Mouse (Mus musculus) MEL (cell line): Measurements from ENCODE around the gene Commd2. TPM values are rescaled to one million over a fixed set of nuclear protein-coding genes. Genes with fewer than 3 reads are reported as not detected.

Experiments used
- DNase-seq: peaks from one replicate; pipeline ENCODE4 v3.0.0; 2011; ENCODE audit warnings: low read depth, low spot score
- H3K27ac ChIP-seq: 2 replicates; pipeline ENCODE4 v1.5.1; 2012; ENCODE audit warnings: low read depth, mild to moderate bottlenecking, control low read depth, low read length, moderate library complexity; ENCODE audit not compliant: control insufficient read depth
- H3K27me3 ChIP-seq, 2 experiments: fragments of 150-350 bp in 1 of 2; sonication (generic) in 1 of 2; 2 replicates each; pipeline ENCODE4 v1.6.1; 2012; ENCODE audit warnings: low read length in 2 of 2, mild to moderate bottlenecking in 2 of 2, improper control_type of control experiment in 1 of 2, moderate library complexity in 1 of 2; ENCODE audit not compliant: insufficient read depth in 2 of 2, control insufficient read depth in 1 of 2
- H3K36me3 ChIP-seq, 2 experiments: 2 replicates each; pipeline ENCODE4 v1.6.1; 2012 to 2014; ENCODE audit warnings: low read length in 2 of 2, improper control_type of control experiment in 1 of 2, inconsistent platforms in 1 of 2, mild to moderate bottlenecking in 1 of 2; ENCODE audit not compliant: insufficient read depth in 2 of 2, control insufficient read depth in 1 of 2
- H3K4me1 ChIP-seq, 2 experiments: fragments of 150-350 bp in 1 of 2; sonication (generic) in 1 of 2; 2 replicates each; pipeline ENCODE4 v1.6.1; 2012; ENCODE audit warnings: low read length in 2 of 2, improper control_type of control experiment in 1 of 2, mild to moderate bottlenecking in 1 of 2; ENCODE audit not compliant: insufficient read depth in 2 of 2, control insufficient read depth in 1 of 2
- H3K4me3 ChIP-seq, 2 experiments: fragments of 150-350 bp in 1 of 2; sonication (generic) in 1 of 2; 2 replicates each; pipeline ENCODE4 v1.5.1; 2012; ENCODE audit warnings: low read depth in 2 of 2, low read length in 2 of 2, mild to moderate bottlenecking in 2 of 2, moderate library complexity in 2 of 2, control low read depth in 1 of 2, improper control_type of control experiment in 1 of 2; ENCODE audit not compliant: control insufficient read depth in 1 of 2, insufficient read depth in 1 of 2
- H3K79me2 ChIP-seq: 2 replicates; pipeline ENCODE4 v1.6.1; 2012; ENCODE audit warnings: mild to moderate bottlenecking, low read length, moderate library complexity; ENCODE audit not compliant: control insufficient read depth, poor library complexity, insufficient read depth
- H3K9ac ChIP-seq: 2 replicates; pipeline ENCODE4 v1.6.1; 2012; ENCODE audit warnings: low read depth, mild to moderate bottlenecking, control low read depth, low read length, moderate library complexity; ENCODE audit not compliant: control insufficient read depth, poor library complexity, severe bottlenecking
- H3K9me3 ChIP-seq: fragments of 150-350 bp; sonication (generic); replicated peaks from 2 replicates; pipeline ENCODE4 v1.6.1; 2012; ENCODE audit warnings: mild to moderate bottlenecking, low read length, improper control_type of control experiment, moderate library complexity; ENCODE audit not compliant: insufficient read depth
- BHLHE40 ChIP-seq: IDR thresholded peaks from 2 replicates; pipeline ENCODE4 v1.6.1; 2012; ENCODE audit warnings: low read depth, mild to moderate bottlenecking, inconsistent platforms, low read length, improper control_type of control experiment, borderline replicate concordance
- CHD1 ChIP-seq: IDR thresholded peaks from 2 replicates; pipeline ENCODE4 v1.6.1; 2012; ENCODE audit warnings: low read depth, mild to moderate bottlenecking, inconsistent platforms, low read length, improper control_type of control experiment
- CTCF ChIP-seq, 3 experiments: IDR thresholded peaks in 2 of 3; conservative IDR thresholded peaks in 1 of 3; 2 replicates each; pipeline ENCODE4 v1.5.1; 2011 to 2012; ENCODE audit warnings: low read length in 3 of 3, low read depth in 2 of 3, mild to moderate bottlenecking in 2 of 3, improper control_type of control experiment in 1 of 3, inconsistent platforms in 1 of 3, mixed read lengths in 1 of 3, moderate library complexity in 1 of 3; ENCODE audit not compliant: control insufficient read depth in 1 of 3, insufficient read depth in 1 of 3, poor library complexity in 1 of 3, severe bottlenecking in 1 of 3
- ELF1 ChIP-seq: IDR thresholded peaks from 2 replicates; pipeline ENCODE4 v1.6.1; 2014; ENCODE audit warnings: low read depth, mild to moderate bottlenecking, inconsistent platforms, low read length, improper control_type of control experiment, moderate library complexity
- EP300 ChIP-seq, 2 experiments: IDR thresholded peaks; 2 replicates each; pipeline ENCODE4 v1.6.1; 2011; ENCODE audit warnings: improper control_type of control experiment in 2 of 2, low read length in 2 of 2, low read depth in 1 of 2, mild to moderate bottlenecking in 1 of 2
- ETS1 ChIP-seq: IDR thresholded peaks from 2 replicates; pipeline ENCODE4 v1.6.1; 2012; ENCODE audit warnings: low read depth, mild to moderate bottlenecking, inconsistent platforms, low read length, improper control_type of control experiment, moderate library complexity
- GABPA ChIP-seq: IDR thresholded peaks from 2 replicates; pipeline ENCODE4 v1.6.1; 2012; ENCODE audit warnings: low read depth, mild to moderate bottlenecking, inconsistent platforms, low read length, improper control_type of control experiment, moderate library complexity
- JUND ChIP-seq: IDR thresholded peaks from 2 replicates; pipeline ENCODE4 v1.6.1; 2011; ENCODE audit warnings: low read depth, mild to moderate bottlenecking, improper control_type of control experiment, low read length
- KAT2A ChIP-seq: conservative IDR thresholded peaks from 2 replicates; pipeline ENCODE4 v1.6.1; 2012; ENCODE audit warnings: low read depth, low read length, improper control_type of control experiment, inconsistent platforms
- MAZ ChIP-seq: IDR thresholded peaks from 2 replicates; pipeline ENCODE4 v1.6.1; 2012; ENCODE audit warnings: low read depth, mild to moderate bottlenecking, inconsistent platforms, low read length, improper control_type of control experiment
- MYB ChIP-seq: IDR thresholded peaks from 2 replicates; pipeline ENCODE4 v1.6.1; 2011; ENCODE audit warnings: mild to moderate bottlenecking, low read depth, low read length, improper control_type of control experiment
- MYC ChIP-seq: IDR thresholded peaks from 2 replicates; pipeline ENCODE4 v1.6.1; 2011; ENCODE audit warnings: low read depth, mild to moderate bottlenecking, low read length, improper control_type of control experiment, moderate library complexity
- NRF1 ChIP-seq: IDR thresholded peaks from 2 replicates; pipeline ENCODE4 v1.6.1; 2014; ENCODE audit warnings: low read depth, mild to moderate bottlenecking, inconsistent platforms, low read length, improper control_type of control experiment, moderate library complexity; ENCODE audit not compliant: poor library complexity, insufficient read depth, severe bottlenecking
- POLR2A ChIP-seq, 2 experiments: IDR thresholded peaks; 2 replicates each; pipeline ENCODE4 v1.6.1; 2011 to 2012; ENCODE audit warnings: low read length in 2 of 2, mild to moderate bottlenecking in 2 of 2, control low read depth in 1 of 2, improper control_type of control experiment in 1 of 2, low read depth in 1 of 2, moderate library complexity in 1 of 2; ENCODE audit not compliant: control insufficient read depth in 1 of 2, insufficient read depth in 1 of 2, poor library complexity in 1 of 2
- POLR2AphosphoS5 ChIP-seq: IDR thresholded peaks from 2 replicates; pipeline ENCODE4 v1.6.1; 2012; ENCODE audit warnings: low read depth, borderline replicate concordance, mild to moderate bottlenecking, inconsistent platforms, low read length, moderate library complexity, mixed read lengths
- RAD21 ChIP-seq: IDR thresholded peaks from 2 replicates; pipeline ENCODE4 v1.6.1; 2011; ENCODE audit warnings: mild to moderate bottlenecking, low read depth, low read length, improper control_type of control experiment
- RCOR1 ChIP-seq: IDR thresholded peaks from 2 replicates; pipeline ENCODE4 v1.6.1; 2012; ENCODE audit warnings: low read depth, mild to moderate bottlenecking, inconsistent platforms, low read length, improper control_type of control experiment
- SIN3A ChIP-seq: IDR thresholded peaks from 2 replicates; pipeline ENCODE4 v1.6.1; 2012; ENCODE audit warnings: low read length, improper control_type of control experiment, inconsistent platforms
- SMC3 ChIP-seq: IDR thresholded peaks from 2 replicates; pipeline ENCODE4 v1.6.1; 2011; ENCODE audit warnings: low read depth, low read length, improper control_type of control experiment
- TAL1 ChIP-seq: IDR thresholded peaks from 2 replicates; pipeline ENCODE4 v1.6.1; 2012; ENCODE audit warnings: mild to moderate bottlenecking, inconsistent platforms, low read length, moderate library complexity, mixed read lengths
- TBP ChIP-seq: IDR thresholded peaks from 2 replicates; pipeline ENCODE4 v1.8.0; 2011; ENCODE audit warnings: low read depth, low read length, improper control_type of control experiment
- TCF12 ChIP-seq: IDR thresholded peaks from 2 replicates; pipeline ENCODE4 v1.6.1; 2014; ENCODE audit warnings: low read depth, mild to moderate bottlenecking, inconsistent platforms, low read length, improper control_type of control experiment, moderate library complexity
- UBTF ChIP-seq: IDR thresholded peaks from 2 replicates; pipeline ENCODE4 v1.6.1; 2012; ENCODE audit warnings: low read depth, mild to moderate bottlenecking, inconsistent platforms, low read length, improper control_type of control experiment, moderate library complexity, borderline replicate concordance; ENCODE audit not compliant: insufficient read depth
- USF1 ChIP-seq: IDR thresholded peaks from 2 replicates; pipeline ENCODE4 v1.6.1; 2014; ENCODE audit warnings: low read depth, mild to moderate bottlenecking, inconsistent platforms, low read length, improper control_type of control experiment, moderate library complexity
- USF2 ChIP-seq, 2 experiments: IDR thresholded peaks; 2 replicates each; pipeline ENCODE4 v1.6.1; 2011 to 2012; ENCODE audit warnings: improper control_type of control experiment in 2 of 2, low read length in 2 of 2, borderline replicate concordance in 1 of 2, inconsistent platforms in 1 of 2, low read depth in 1 of 2, mild to moderate bottlenecking in 1 of 2; ENCODE audit not compliant: insufficient read depth in 1 of 2
- ZC3H11A ChIP-seq: IDR thresholded peaks from 2 replicates; pipeline ENCODE4 v1.6.1; 2012; ENCODE audit warnings: low read depth, mild to moderate bottlenecking, inconsistent platforms, low read length, improper control_type of control experiment
- ZKSCAN1 ChIP-seq: IDR thresholded peaks from 2 replicates; pipeline ENCODE4 v1.6.1; 2012; ENCODE audit warnings: low read depth, mild to moderate bottlenecking, inconsistent platforms, low read length, improper control_type of control experiment, moderate library complexity
- ZNF384 ChIP-seq: IDR thresholded peaks from 2 replicates; pipeline ENCODE4 v1.6.1; 2012; ENCODE audit warnings: low read depth, mild to moderate bottlenecking, inconsistent platforms, low read length, improper control_type of control experiment
- polyA plus RNA-seq, 2 experiments: library from polyadenylated mRNA; stranded (reverse) in 1 of 2; unstranded in 1 of 2; fragments of >175 nt in 1 of 2; fragments of >200 nt in 1 of 2; gene quantifications; 2 replicates each; pipeline versions ENCODE4 v1.2.1 to v1.2.4; 2012; ENCODE audit warnings: low replicate concordance in 2 of 2, low read depth in 1 of 2; ENCODE audit not compliant: insufficient read length in 2 of 2, insufficient read depth in 1 of 2, missing spikeins in 1 of 2
- total RNA-seq: library from RNA; depleted of rRNA; stranded (reverse); fragments of 300-350 nt; gene quantifications from 2 replicates; pipeline ENCODE4 v1.2.3, GENCODE M21; 2012

The Commd2 gene
- total and polyA plus RNA-seq, 3 experiments, result 47.7 to 61.6 TPM; not detected in 1

DNA sequence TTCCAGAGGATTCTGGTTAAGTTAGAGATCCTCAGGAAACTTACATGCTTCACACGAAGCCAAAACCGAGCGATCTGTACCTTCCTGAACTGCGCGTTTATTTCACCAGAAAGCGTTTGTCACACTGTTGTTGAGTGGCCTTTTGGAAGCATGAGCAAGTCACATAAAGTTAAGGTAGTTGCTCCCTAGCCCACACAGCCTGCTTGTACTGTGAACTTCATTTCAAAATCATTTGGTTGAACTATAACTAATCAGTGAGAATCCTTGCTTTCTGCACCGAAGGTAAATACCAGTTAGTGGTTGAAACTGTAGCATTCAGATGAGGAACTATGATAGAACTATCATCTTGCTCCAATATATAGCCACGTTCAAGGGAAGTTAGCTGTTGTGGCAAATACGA lies 45.3 kb upstream of the Commd2 start:
- Histone ChIP-seq H3K27ac (no peak overlapping the region), H3K4me3 (no peak overlapping the region), H3K9me3 (no peaks in the 10 kb centered on the region), H3K4me1 (peaks cover 0 to 4% of the 10 kb centered on the region in 2 experiments; a peak in 1 of 4 replicates), H3K27me3 (no peaks in the 10 kb centered on the region), H3K36me3 (no peaks in the 10 kb centered on the region; a peak in 1 of 4 replicates), H3K9ac (no peak overlapping the region), H3K79me2 (no peaks in the 10 kb centered on the region)
- no peak for TF ChIP-seq NRF1
- TF ChIP-seq CTCF (IDR thresholded peaks at IDR 0.05 in 2 of 3, conservative IDR thresholded peaks at IDR 0.05 in 1 of 3; ENCODE audit: control insufficient read depth in 1 of 3, insufficient read depth in 1 of 3, low read depth in 2 of 3, low read length in 3 of 3, poor library complexity in 1 of 3, severe bottlenecking in 1 of 3), result no peak
- TF ChIP-seq EP300 (IDR thresholded peaks at IDR 0.05; ENCODE audit: low read depth in 1 of 2, low read length in 2 of 2), result no peak
- TF ChIP-seq POLR2AphosphoS5, result no peak
- TF ChIP-seq USF2 (IDR thresholded peaks at IDR 0.05; ENCODE audit: borderline replicate concordance in 1 of 2, insufficient read depth in 1 of 2, low read depth in 1 of 2, low read length in 2 of 2), result no peak
- TF ChIP-seq UBTF, result no peak
- no peak for TF ChIP-seq JUND
- no peak for TF ChIP-seq MAZ
- no peak for TF ChIP-seq RAD21
- TF ChIP-seq ZKSCAN1, result no peak
- TF ChIP-seq CHD1, result no peak
- no peak for TF ChIP-seq KAT2A
- TF ChIP-seq ETS1, result no peak
- TF ChIP-seq SMC3, result no peak
- TF ChIP-seq TAL1, result no peak
- TF ChIP-seq ELF1, result no peak
- no peak for TF ChIP-seq GABPA
- TF ChIP-seq TBP, result no peak
- no peak for TF ChIP-seq POLR2A (IDR thresholded peaks at IDR 0.05; ENCODE audit: control insufficient read depth in 1 of 2, insufficient read depth in 1 of 2, low read depth in 1 of 2, low read length in 2 of 2, poor library complexity in 1 of 2)
- no peak for TF ChIP-seq RCOR1
- DNase-seq, result peak; percentile 9

DNA sequence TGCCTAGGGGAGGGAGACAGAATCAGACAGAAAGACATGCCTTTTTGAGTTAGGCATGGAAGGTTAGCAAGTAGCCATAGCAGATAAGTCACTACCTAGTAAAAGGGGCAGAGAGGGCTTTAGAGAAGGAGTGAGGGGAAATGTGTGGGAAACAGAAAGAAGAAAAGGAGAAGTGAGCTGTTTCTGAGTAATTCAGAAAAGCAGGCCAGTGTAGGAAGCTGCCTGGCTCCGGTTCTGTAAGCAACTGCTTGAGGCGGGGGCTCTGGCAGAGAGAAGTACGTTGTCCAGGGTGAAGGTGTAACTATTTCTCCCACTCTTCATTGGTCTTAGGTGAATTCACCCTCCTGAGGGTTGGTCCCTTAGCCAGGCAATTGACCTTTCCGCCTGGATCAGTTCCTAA lies 44.7 kb upstream of the Commd2 start:
- Histone ChIP-seq H3K9me3 (no peaks in the 10 kb centered on the region), H3K4me1 (peaks cover 0 to 4% of the 10 kb centered on the region in 2 experiments; a peak in 1 of 4 replicates)
- DNase-seq, result peak; percentile 26
- TF ChIP-seq GABPA (no peak), ZNF384 (no peak), TAL1 (no peak), ZC3H11A (no peak), MYC (no peak), TCF12 (no peak), USF1 (no peak), ETS1 (no peak), MYB (no peak), SIN3A (no peak), USF2 (IDR thresholded peaks at IDR 0.05; ENCODE audit: borderline replicate concordance in 1 of 2, insufficient read depth in 1 of 2, low read depth in 1 of 2, low read length in 2 of 2) (no peak), BHLHE40 (no peak), NRF1 (no peak), CHD1 (no peak)
- TF ChIP-seq, all 39 proteins: peak for 0
- Histone ChIP-seq H3K4me3 (no peak overlapping the region), H3K27me3 (no peaks in the 10 kb centered on the region), H3K9ac (no peak overlapping the region), H3K79me2 (no peaks in the 10 kb centered on the region), H3K27ac (no peak overlapping the region), H3K36me3 (no peaks in the 10 kb centered on the region; a peak in 1 of 4 replicates)
